Mouse (Mus musculus) heart, postnatal 14 days (tissue): Measurements from ENCODE around the gene Cpeb2. TPM values are rescaled to one million over a fixed set of nuclear protein-coding genes. Genes with fewer than 3 reads are reported as not detected.

Experiments used
- DNase-seq, 2 experiments: peaks; one replicate each; pipeline ENCODE4 v3.0.0; 2021 to 2022
- intact Hi-C: fragments of 180-260 bp; cut with DNase I; formaldehyde crosslinking; loops from one replicate; pipeline ENCODE4 v1.15.1; 2025
- total RNA-seq, 2 experiments: library from RNA; stranded (reverse); gene quantifications; 2 replicates each; pipeline ENCODE4 v1.2.3; 2021

Cpeb2 gene
- total RNA-seq, 2 experiments from 2014 or later = 21.8 to 27.5 TPM

- no peak for DNase-seq
- intact Hi-C loops = loop anchor here (10.0 kb wide), 5 partner anchors 119 to 821 kb away; partner anchors contain the start of gene Cc2d2a
These were observed 3.0 kb downstream of the Cpeb2 start for GRCm38 (mm10) chr5:43235997-43236396.

DNA sequence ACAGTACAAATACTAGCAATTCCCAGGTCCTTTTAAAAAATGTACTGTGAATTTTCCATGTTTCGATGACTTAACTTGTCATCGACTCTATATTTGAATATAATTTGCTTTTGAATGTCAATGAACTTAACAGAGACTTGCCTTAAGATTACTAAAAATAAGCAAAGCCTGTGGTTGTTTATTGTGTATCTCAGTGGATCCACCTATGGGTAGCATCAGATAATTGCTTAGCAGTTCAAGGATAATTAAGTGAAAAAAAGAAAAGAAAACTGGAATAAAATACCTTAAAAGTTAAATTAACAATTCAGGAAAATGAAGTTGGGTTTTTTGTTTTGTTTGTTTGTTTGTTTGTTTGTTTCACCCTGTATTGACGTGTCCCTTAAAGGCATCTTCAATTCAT is 3.5 kb downstream of the Cpeb2 start:
- no peak for DNase-seq
- intact Hi-C loops = loop anchor here (10.0 kb wide), 5 partner anchors 118 to 822 kb away; partner anchors contain the start of gene Cc2d2a

- no peak for DNase-seq
- intact Hi-C loops = loop anchor here (10.0 kb wide), 5 partner anchors 118 to 822 kb away; partner anchors contain the start of gene Cc2d2a
These were observed 4.3 kb downstream of the Cpeb2 start for GRCm38 (mm10) chr5:43237238-43237637.

GRCm38 (mm10) chr5:43239141-43239835 is 6.3 kb downstream of the Cpeb2 start:
- intact Hi-C loops = loop anchor here (10.0 kb wide), 5 partner anchors 116 to 824 kb away; partner anchors contain the start of gene Cc2d2a
- DNase-seq = no peak

- intact Hi-C loops = no loop called here
- DNase-seq = no peak
These were observed 7.8 kb downstream of the Cpeb2 start for GRCm38 (mm10) chr5:43240729-43241128.

GRCm38 (mm10) chr5:43246236-43246635 is 13.3 kb downstream of the Cpeb2 start:
- DNase-seq = no peak
- intact Hi-C loops = no loop called here

DNA sequence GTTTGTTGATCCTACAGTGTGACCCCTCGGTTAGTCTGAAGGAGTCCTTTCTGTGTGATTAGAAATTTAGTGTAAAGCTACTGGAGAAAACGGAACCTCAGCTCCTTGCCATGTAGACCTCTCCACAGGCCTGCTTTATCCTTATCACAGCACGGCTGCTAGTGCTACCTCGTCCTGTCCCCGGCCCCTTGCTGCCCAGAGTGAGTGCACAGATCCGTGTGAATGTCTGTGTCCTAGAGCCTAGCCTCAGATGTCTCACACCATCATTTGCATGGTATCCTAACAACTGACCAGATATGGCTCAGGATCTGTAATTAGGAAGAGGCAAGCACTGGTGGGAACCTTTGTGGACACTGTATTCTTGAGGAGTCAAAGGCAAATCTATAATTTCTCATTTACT is 14.0 kb downstream of the Cpeb2 start:
- no peak for DNase-seq
- intact Hi-C loops = no loop called here

DNA sequence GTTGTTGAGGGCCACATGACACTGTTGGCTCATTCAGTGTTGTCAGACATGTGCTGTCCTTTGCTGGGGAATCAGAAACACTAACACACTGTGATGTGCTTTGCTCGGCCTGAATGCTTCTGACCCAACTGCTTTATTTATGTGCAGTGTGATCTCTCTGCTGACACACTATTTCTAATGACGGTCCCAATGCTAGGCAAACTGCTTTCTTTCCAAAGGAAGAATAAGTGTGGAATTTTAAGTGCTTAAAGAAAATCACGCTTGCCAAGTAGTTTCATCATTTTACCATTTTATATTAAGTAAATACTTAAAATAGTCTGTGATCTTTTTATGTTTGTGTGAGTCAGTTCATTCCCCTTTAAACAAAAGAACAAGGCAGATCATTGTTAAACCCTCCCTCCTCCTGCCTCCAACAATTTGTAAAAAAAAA is 15.0 kb downstream of the Cpeb2 start:
- intact Hi-C loops = no loop called here
- no peak for DNase-seq

GRCm38 (mm10) chr5:43257490-43257889 is 24.5 kb downstream of the Cpeb2 start:
- DNase-seq = no peak
- intact Hi-C loops = no loop called here

DNA sequence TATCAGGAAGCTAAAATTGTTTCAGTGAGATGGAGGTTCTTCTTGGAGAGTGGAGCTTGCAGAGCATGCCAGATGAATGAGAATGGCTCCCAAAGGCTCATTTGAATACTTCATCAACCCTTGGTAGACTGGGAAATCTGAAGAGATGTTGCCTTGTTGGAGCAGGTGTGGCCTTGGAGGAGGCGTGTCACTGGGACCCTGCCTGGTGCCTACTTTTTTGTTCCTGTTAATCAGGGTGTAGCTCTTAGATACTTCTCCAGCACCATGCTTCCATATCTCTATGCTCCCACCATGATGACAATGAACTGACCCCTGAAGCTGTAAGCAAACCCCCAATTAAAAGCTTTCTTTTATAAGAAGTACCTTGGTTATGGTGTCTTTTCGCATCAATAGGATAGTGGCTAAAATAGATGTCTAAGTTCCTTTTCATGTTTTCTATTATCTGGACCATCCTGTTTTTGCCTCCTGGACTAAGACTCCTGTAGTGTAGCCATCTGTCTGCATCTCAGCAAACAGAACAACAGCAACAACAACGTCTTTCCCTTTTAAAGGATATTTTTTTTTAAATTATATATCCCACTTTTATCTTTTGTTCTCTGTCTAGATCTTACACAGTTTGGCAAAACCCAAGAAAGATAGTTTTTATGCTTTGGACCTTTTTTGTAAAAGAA is 25.6 kb downstream of the Cpeb2 start:
- no peak for DNase-seq
- intact Hi-C loops = no loop called here

DNA sequence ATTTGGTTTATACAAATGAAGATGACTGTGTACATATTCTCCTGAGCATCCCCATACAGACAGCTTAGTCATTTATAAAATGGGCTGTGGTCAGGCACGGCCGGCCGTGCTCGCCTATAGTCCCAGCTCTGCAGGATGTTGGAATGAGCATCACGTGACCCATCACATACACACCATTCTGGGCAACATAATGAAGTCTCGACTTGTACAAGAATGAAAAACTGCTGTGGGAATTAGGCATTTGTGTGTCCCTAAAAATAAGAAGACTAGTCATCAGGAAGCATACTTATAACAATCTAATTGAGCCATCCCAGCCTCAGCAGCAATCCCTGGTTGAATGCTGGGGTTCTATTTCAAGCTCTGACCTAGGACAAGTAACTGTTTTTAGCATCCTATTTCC is 28.8 kb downstream of the Cpeb2 start:
- intact Hi-C loops = no loop called here
- DNase-seq = no peak

DNA sequence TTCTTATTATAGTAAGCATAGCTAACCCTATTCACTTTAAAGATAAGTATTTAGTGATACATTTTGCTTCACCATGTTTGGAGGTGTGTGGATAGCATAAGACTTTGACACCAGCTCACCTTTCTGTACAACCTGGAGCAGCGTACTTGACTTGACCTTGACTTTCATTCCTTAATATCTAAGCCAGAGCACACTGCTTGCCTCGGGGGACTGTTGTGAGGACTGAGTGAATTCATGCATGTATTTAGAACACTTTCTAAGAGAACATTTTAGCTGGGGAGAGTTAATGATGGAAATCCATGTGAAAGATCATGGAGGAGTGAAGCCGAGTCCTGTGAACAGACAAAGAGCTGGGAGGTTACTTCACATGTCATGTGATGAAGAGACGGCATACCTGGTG is 31.0 kb downstream of the Cpeb2 start:
- intact Hi-C loops = no loop called here
- no peak for DNase-seq

DNA sequence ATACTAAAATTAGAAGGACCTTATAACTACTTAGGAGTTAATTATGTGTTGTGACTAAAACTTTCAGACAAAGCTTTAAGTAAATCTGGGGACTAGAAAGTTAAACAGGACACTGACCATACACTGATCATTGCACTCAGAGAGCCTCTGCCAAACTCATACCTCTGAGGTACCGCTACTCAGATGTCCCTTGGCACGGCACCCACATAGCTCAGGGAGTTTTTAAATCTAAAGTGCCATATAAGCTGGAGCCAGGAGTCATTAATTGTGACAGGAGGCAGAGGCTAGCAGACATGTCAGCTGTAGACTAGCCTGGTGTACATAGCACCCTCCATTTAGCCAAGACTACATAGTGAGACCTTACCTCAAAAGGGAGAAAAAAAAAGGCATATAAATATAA is 31.7 kb downstream of the Cpeb2 start:
- no peak for DNase-seq
- intact Hi-C loops = no loop called here

- DNase-seq = no peak
- intact Hi-C loops = no loop called here
These were observed 45.0 kb downstream of the Cpeb2 start for GRCm38 (mm10) chr5:43277982-43278381.

GRCm38 (mm10) chr5:43279774-43280173 is 46.8 kb downstream of the Cpeb2 start:
- intact Hi-C loops = no loop called here

DNA sequence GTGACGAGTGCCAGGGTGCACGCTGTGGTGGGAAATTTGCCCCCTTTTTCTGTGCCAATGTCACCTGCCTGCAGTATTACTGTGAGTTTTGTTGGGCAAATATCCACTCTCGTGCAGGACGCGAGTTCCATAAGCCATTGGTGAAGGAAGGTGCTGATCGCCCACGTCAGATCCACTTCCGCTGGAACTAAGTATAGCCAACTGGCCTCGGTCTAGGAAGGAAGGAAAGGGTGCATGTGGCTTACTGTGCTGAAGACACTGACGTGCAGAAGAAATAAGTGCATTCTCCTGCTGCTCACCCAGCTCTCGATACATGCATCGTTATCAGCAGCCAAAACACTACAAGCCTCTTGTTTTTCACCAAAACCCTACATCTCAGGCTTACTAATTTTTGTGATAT is 52.8 kb downstream of the Cpeb2 start:
- DNase-seq = no peak
- intact Hi-C loops = no loop called here

More at GRCm38 (mm10) chr5:43279774-43280173, 46.8 kb downstream of the Cpeb2 start:
- no peak for DNase-seq

DNA sequence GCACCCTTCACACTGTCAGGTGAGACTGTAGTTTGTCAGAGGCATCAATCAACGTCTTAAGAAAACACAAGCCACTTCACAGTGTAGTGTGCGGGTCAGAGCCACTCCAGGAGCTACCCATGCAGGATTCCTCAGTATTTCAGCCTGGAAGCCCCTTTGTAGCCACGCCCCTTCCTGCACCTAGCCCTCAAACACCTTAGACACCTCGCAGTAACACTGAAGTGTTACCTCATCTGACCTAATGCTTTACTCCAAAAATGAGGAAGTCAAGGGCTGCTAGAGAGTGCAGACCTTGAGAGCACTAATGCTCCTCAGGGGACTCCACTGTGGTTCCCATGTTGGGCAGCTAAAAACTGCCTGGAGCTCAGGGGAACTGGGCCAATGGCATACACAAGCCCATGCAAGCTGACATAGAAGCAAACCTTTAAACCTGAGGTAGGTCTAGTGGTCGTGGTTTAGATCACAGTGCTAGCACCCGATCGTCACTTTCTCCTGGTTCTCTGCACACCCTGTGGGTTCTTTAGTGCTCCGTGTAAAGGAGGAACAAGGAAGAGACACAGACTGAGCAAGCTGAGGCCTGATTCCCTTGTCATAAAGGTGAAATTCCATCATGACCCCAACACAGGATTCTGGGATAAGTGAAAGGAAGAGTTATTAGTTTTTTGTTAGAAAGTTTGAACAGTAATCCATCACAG is 56.9 kb downstream of the Cpeb2 start:
- intact Hi-C loops = no loop called here
- no peak for DNase-seq

DNA sequence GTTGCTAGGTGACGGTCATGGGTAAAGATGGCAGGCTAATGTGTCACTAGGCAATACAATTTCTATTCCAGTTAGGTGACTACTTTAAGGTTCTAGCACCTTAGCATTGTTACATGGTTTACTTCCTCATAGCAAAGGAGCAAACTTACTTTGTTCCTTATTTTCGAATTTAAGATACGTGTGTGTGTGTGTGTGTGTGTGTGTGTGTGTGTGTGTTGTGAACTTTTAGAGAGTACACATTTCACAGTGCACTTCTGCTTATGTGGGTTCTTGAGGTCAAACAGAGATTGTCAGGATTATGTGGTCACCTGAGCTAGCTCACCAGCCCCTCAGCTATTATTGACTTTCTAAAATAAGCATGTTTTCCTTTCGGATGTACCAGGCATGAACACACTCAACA is 60.2 kb downstream of the Cpeb2 start:
- intact Hi-C loops = no loop called here
- DNase-seq = no peak

DNA sequence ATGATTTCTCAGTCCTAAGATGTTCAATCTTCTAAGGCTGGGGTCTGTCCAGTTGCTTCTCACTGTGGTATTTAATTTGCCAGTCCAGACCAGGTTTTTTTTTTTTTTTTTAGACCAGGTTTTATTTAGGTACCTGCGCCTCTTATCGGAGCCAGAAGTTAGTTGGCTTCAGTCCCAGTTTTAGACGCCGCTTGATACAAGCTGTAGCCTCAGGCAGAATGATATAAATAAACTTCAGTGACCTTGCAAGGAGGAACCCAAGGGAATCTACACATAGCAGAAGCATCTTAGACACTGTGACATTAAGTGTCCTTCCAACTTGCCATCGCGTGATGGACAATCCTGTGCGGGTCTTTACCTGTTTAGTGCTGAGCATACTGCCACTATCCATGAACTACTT is 64.5 kb downstream of the Cpeb2 start:
- peak; percentile 7 to 16 for DNase-seq
- intact Hi-C loops = loop anchor here (5.0 kb wide), 1 partner anchor 55 kb away; no protein-coding TSS in a partner anchor

DNA sequence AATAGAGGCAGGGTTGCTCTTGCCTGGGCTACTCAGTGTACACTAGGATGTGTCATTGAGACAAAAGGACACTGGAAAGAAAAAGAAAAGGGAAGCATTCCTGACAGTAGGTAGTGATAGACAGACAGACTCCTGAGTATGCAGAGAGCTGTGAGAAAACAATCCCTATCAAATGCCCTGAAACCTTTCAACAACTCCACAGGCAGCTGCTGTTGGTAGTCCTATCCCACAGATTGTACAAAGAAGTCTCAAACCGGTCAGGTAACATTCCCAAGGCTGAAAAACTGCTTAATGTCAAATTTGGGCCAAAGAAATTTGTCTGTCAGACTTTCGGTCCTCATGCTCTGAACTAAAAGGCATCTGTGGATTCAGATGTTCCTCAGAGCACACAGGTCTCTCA is 66.0 kb downstream of the Cpeb2 start:
- intact Hi-C loops = loop anchor here (5.0 kb wide), 1 partner anchor 53 kb away; no protein-coding TSS in a partner anchor
- no peak for DNase-seq

- intact Hi-C loops = no loop called here
- no peak for DNase-seq
These were observed 67.1 kb downstream of the Cpeb2 start for GRCm38 (mm10) chr5:43300076-43300475.
